Mouse (Mus musculus): ENCODE measurements around the gene Irx4.

- TF ChIP-seq CTCF (IDR thresholded peaks at IDR 0.05; ENCODE audit: control insufficient read depth, insufficient read depth, low read length) (no peak), POLR2A (IDR thresholded peaks at IDR 0.05; ENCODE audit: borderline replicate concordance, control insufficient read depth, low read depth, low read length) (no peak)
Measured at GRCm38 (mm10) chr13:73269251-73269650, 9.0 kb downstream of the Irx4 start.

Data from bone marrow, adult 2 months (tissue).